Mouse (Mus musculus) cerebral cortex, adult 2 months (tissue): ENCODE data around the gene Tas2r144.

Experiments
- WGBS: fragments of 180-500 bp; shearing (Covaris S2); methylation state at CpG from one replicate; pipeline ENCODE4 v1.1.7; 2018; 5-methylcytosine and 5-hydroxymethylcytosine counted together

The Tas2r144 gene

GRCm38 (mm10) chr6:42215028-42215427 lies at the start of gene Tas2r144:
Gene Tas2r144 (plus strand): TSS chr6:42215328.
- 84% methylated on average over 2 of the region's 2 CpGs for WGBS

GRCm38 (mm10) chr6:42182462-42182861 lies 32.7 kb upstream of the Tas2r144 start:
- WGBS: 37% methylated on average over 1 of the region's 1 CpGs

GRCm38 (mm10) chr6:42186230-42186629 lies 28.9 kb upstream of the Tas2r144 start:
- 61% methylated on average over 3 of the region's 3 CpGs for WGBS

DNA sequence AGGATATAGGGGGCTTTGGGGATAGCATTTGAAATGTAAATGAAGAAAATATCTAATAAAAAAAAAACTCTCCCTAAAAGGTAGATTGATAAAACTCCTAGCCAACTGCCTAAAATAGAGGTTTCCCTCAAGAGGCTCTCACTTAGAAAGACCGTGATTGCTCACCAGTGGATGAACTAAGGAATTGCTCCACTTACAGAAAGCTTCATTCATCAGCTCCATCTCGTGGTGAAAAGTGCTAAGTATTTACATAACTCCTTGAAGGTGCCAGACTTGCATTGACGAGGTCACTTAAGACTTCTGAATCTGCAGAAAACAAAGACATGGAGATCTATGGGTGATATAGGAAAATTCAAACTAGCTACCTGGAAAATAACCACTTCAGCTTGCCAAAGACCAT lies 17.4 kb upstream of the Tas2r144 start:
- WGBS: 13% methylated on average over 3 of the region's 3 CpGs

GRCm38 (mm10) chr6:42199498-42199897 lies 15.6 kb upstream of the Tas2r144 start:
- 41% methylated on average over 1 of the region's 1 CpGs for WGBS

DNA sequence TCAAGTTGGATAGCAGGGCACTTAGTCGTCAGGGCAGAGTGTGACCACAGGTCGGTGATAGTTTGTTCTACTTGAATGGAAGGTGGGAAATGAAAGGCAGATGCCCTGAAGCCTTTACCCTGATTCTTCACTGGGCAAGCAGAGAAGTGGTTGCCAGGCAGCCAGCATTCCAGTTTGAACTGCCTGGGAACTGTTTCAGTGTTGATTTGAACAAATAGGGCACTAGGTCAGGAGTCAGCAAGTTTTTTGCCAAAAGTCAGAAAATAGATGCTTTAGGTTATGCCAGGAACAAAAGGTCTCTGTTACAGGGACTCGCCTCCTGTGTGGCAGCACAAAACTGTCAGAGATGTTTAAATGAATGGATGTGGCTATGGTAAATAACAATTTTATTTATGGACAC lies 7.2 kb downstream of the Tas2r144 start:
- 69% methylated on average over 3 of the region's 3 CpGs for WGBS

GRCm38 (mm10) chr6:42225046-42225445 lies 9.9 kb downstream of the Tas2r144 start:
- 76% methylated on average over 4 of the region's 4 CpGs for WGBS

DNA sequence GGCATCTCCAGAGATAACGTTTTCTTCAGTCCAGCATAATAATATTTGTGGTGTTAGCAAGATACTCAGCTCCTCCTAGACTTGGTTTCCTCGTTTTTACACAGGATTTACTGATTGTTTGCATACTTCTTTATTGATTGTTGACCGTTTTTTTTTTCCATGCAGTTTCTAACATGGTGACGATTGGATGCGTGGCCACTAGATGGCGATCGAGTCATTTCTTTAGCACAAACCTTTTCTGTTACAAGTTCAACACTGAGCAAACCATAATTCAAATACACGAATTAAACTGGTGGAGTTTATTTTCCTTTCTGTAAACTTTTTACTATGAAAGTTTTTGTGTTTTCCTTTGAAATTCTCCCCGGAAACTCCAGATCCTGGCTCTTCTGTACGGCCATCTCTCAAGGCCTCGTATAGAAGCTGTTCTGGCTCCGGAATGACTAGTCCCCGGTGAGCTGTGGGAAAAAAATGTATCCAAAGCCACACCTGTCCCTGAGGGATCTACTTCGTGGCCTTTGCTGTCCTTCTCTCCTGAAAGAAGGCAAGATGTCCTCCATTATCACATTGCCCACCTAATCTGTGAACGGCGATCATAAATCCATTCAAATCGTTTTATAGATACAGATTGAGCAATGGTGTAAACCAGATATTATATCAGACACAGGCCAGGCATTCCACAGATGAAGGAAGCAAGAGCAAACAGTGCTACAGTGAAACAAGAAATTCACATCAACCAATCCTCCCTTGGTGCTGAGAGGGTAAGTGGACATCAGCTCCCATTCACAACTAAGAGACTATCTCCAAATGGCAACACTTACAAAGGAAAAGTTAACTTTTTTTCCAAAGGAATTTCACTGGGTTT lies 12.3 kb downstream of the Tas2r144 start:
- WGBS: 31% methylated on average over 17 of the region's 17 CpGs

- 87% methylated on average over 4 of the region's 4 CpGs for WGBS
Observed at GRCm38 (mm10) chr6:42229610-42230009, 14.5 kb downstream of the Tas2r144 start.

- 48% methylated on average over 3 of the region's 3 CpGs for WGBS
Observed at GRCm38 (mm10) chr6:42231191-42231590, 16.1 kb downstream of the Tas2r144 start.

GRCm38 (mm10) chr6:42237276-42237805 lies 22.2 kb downstream of the Tas2r144 start:
- whole genome bisulfite sequencing: 43% methylated on average over 6 of the region's 6 CpGs

DNA sequence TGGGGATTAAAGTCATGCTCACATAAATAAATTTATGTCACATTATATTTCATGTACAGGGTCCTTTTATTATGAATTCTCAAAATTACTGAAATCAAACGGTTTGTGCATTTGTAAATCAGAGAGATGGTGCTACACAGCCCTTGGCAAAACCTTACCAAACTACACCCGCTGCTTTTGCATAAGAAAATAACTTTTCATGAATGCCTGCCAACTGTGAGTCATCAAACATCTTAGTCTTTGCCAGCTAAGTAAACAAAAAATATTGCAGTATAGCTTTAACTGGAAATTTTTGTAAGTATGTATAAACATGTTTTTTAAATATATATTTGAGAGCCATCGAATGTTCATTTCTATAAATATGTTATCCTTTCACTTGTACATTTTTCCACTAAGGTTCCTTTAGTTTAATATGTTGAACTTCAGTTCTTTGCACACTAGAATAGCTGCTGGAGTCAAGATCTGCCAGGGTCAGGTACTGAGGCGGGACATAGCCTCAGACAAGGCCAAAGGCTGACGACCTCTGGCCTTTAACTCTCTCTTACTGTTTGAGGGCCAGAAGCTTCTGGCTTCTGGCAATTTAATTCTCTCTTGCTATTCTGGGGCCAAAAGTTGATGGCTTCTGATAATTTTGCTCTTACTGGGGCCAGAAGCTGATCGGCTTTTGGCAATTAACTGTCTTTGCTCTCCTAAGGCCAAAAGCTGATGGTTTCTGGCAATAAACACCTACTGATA lies 26.4 kb downstream of the Tas2r144 start:
- 69% methylated on average over 6 of the region's 6 CpGs for WGBS

- 6% methylated on average over 28 of the region's 28 CpGs for WGBS
Observed at GRCm38 (mm10) chr6:42245711-42246353, 30.7 kb downstream of the Tas2r144 start, which contains the start of gene Gstk1. Gene Gstk1 (plus strand): TSS chr6:42245935.

DNA sequence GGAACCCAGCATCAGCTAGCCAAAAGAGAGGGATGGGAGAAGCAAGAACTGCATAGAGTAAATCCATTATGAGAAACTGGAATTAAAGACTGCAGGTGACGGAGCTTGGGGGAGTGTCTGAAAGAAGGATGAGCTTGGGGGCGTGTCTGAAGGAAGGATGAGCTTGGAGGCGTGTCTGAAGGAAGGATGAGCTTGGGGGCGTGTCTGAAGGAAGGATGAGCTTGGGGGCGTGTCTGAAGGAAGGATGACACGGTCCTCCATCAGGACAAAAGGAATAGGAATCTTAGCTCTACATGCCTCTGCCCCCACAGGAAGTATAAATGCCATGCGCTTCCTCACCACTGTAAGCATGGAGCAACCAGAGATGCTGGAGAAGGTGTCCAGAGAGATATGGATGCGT lies 32.0 kb downstream of the Tas2r144 start:
- 40% methylated on average over 8 of the region's 8 CpGs for WGBS

- WGBS: 87% methylated on average over 1 of the region's 1 CpGs
Observed at GRCm38 (mm10) chr6:42247981-42248380, 32.9 kb downstream of the Tas2r144 start.

DNA sequence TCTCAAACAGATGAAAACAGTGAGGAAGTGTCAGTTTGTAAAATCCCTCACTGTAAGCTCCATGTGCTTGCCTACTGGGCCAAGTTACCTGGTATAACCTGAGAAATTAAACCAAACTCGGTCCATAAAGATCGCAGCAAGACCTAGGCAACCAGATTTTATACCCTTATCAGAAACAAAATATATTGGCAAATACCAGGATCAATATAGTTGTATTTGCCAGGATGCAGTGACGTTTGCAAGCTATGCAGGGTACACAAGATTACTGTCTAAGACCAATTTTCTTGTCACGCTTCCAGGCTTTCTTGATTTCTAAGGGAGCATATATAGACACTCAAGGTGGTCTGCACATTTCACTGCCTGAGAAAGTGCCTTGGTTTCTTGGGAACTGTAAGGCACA lies 36.7 kb downstream of the Tas2r144 start:
- 92% methylated on average over 4 of the region's 4 CpGs for WGBS

DNA sequence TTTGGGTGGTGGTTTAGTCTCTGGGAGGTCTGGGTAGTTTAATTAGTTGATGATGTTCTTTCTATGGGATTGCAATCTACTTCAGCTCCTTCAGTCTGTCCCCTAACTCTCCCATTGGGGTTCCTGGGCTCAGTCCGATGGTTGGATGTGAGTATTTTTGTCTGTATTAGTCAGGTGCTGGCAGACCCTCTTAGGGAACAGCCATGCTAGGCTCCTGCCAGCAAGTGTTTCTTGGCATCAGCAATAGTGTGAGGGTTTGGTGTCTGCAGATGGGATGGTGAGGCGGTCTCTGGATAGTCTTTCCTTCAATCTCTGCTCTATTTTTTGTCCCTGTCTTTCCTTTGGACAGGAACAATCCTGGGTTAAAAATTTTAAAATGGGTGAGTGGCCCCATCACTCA lies 38.0 kb downstream of the Tas2r144 start:
- 66% methylated on average over 2 of the region's 2 CpGs for WGBS

GRCm38 (mm10) chr6:42257303-42257863 lies 42.3 kb downstream of the Tas2r144 start:
- WGBS: 25% methylated on average over 11 of the region's 11 CpGs

- 76% methylated on average over 6 of the region's 6 CpGs for WGBS
Observed at GRCm38 (mm10) chr6:42260430-42260829, 45.3 kb downstream of the Tas2r144 start.

- WGBS: 40% methylated on average over 20 of the region's 20 CpGs
Observed at GRCm38 (mm10) chr6:42261524-42262170, 46.5 kb downstream of the Tas2r144 start, which contains the start of gene Tmem139. Gene Tmem139 (plus strand): TSS chr6:42261970.
